In genomic region chr8:87656484-87657230, GRCm38 (mm10) we compare ENCODE assay signal across 7 mouse cellular contexts.
DNase-seq lines count a peak whose midpoint lies in the region; ATAC-seq lines count a peak whose summit lies in the region.

No protein-coding gene starts in this region.

- DNase-seq in adrenal gland, postnatal 10 days, result peak; percentile 88
- peak; percentile 68 for DNase-seq in cerebellum, adult 9-11 months
- peak; percentile 78 to 89 for DNase-seq in gastrocnemius, adult 8-10 months (ENCODE audit: low spot score in 2 of 2)
- peak; percentile 82 for DNase-seq in midbrain, embryonic 14.5 days

- H3K4me1 ChIP-seq in hindbrain, embryonic 15.5 days (replicated peaks), result peaks cover 43% of the 10 kb centered on the region
- H3K4me1 ChIP-seq in limb, embryonic 13.5 days, result peaks cover 34% of the 10 kb centered on the region
- H3K4me1 ChIP-seq in midbrain, embryonic 14.5 days (ENCODE audit: control insufficient read depth, insufficient read depth, low read length), result peaks cover 29% of the 10 kb centered on the region
- H3K4me1 ChIP-seq in stomach, embryonic 14.5 days (ENCODE audit: control insufficient read depth, insufficient read depth, low read length), result peaks cover 12% of the 10 kb centered on the region

- H3K4me3 ChIP-seq in hindbrain, embryonic 15.5 days, result peak overlapping the region; percentile 40
- H3K4me3 ChIP-seq in limb, embryonic 13.5 days, result peak overlapping the region; percentile 47
- peak overlapping the region; percentile 28 for H3K4me3 ChIP-seq in midbrain, embryonic 14.5 days (replicated peaks; ENCODE audit: low read depth, low read length)
- H3K4me3 ChIP-seq in stomach, embryonic 14.5 days (ENCODE audit: low read depth, low read length), result peak overlapping the region; percentile 31

- ATAC-seq in hindbrain, embryonic 15.5 days (ENCODE audit: low FRiP score, low read depth), result peak; percentile 77
- ATAC-seq in limb, embryonic 13.5 days (ENCODE audit: low FRiP score, low read depth), result peak; percentile 83
- peak; percentile 82 for ATAC-seq in midbrain, embryonic 14.5 days (ENCODE audit: low FRiP score, low TSS enrichment)
- ATAC-seq in stomach, embryonic 14.5 days (ENCODE audit: insufficient number of reproducible peaks, insufficient read depth, low FRiP score, low read depth), result peak; percentile 93

- WGBS in hindbrain, embryonic 15.5 days, result 8% methylated on average over 35 of the region's 35 CpGs
- 13% methylated on average over 35 of the region's 35 CpGs for WGBS in limb, embryonic 13.5 days
- 12% methylated on average over 35 of the region's 35 CpGs for WGBS in midbrain, embryonic 14.5 days
- 7% methylated on average over 35 of the region's 35 CpGs for WGBS in stomach, embryonic 14.5 days

- peak overlapping the region; percentile 56 for H3K27ac ChIP-seq in hindbrain, embryonic 15.5 days (replicated peaks)
- H3K27ac ChIP-seq in limb, embryonic 13.5 days, result no peak overlapping the region
- peak overlapping the region; percentile 45; the same call in 1 of the 2 replicates for H3K27ac ChIP-seq in midbrain, embryonic 14.5 days (replicated peaks; ENCODE audit: low read depth, low read length)
- H3K27ac ChIP-seq in stomach, embryonic 14.5 days (ENCODE audit: low read length), result no peak overlapping the region

- no peaks in the 10 kb centered on the region for H3K36me3 ChIP-seq in hindbrain, embryonic 15.5 days
- no peaks in the 10 kb centered on the region for H3K36me3 ChIP-seq in limb, embryonic 13.5 days
- no peaks in the 10 kb centered on the region for H3K36me3 ChIP-seq in midbrain, embryonic 14.5 days (ENCODE audit: control insufficient read depth, insufficient read depth, low read length)
- no peaks in the 10 kb centered on the region for H3K36me3 ChIP-seq in stomach, embryonic 14.5 days (ENCODE audit: control insufficient read depth, insufficient read depth, low read length)

- peak overlapping the region; percentile 37 for H3K9ac ChIP-seq in hindbrain, embryonic 15.5 days
- H3K9ac ChIP-seq in limb, embryonic 13.5 days, result peak overlapping the region; percentile 48; the same call in 1 of the 2 replicates
- H3K9ac ChIP-seq in midbrain, embryonic 14.5 days (replicated peaks; ENCODE audit: low read length), result peak overlapping the region; percentile 34; the same call in 1 of the 2 replicates
- no peak overlapping the region for H3K9ac ChIP-seq in stomach, embryonic 14.5 days (replicated peaks; ENCODE audit: low read depth, low read length)

- H3K27me3 ChIP-seq in hindbrain, embryonic 15.5 days, result no peaks in the 10 kb centered on the region
- H3K27me3 ChIP-seq in limb, embryonic 13.5 days, result peaks cover 17% of the 10 kb centered on the region
- no peaks in the 10 kb centered on the region for H3K27me3 ChIP-seq in midbrain, embryonic 14.5 days (ENCODE audit: control insufficient read depth, insufficient read depth, low read length)
- H3K27me3 ChIP-seq in stomach, embryonic 14.5 days (ENCODE audit: control insufficient read depth, insufficient read depth, low read length), result 0 out of 2 replicates have a peak, but pooled peaks cover 7% of the 10 kb centered on the region

- no peaks in the 10 kb centered on the region for H3K9me3 ChIP-seq in hindbrain, embryonic 15.5 days
- no peaks in the 10 kb centered on the region for H3K9me3 ChIP-seq in limb, embryonic 13.5 days
- H3K9me3 ChIP-seq in midbrain, embryonic 14.5 days (ENCODE audit: control insufficient read depth, low read length), result no peaks in the 10 kb centered on the region
- no peaks in the 10 kb centered on the region for H3K9me3 ChIP-seq in stomach, embryonic 14.5 days (ENCODE audit: control insufficient read depth, low read depth, low read length)

- H3K4me2 ChIP-seq in hindbrain, embryonic 15.5 days, result peak overlapping the region; percentile 76
- peak overlapping the region; percentile 77 for H3K4me2 ChIP-seq in limb, embryonic 13.5 days (replicated peaks)
- H3K4me2 ChIP-seq in midbrain, embryonic 14.5 days (ENCODE audit: low read length), result peak overlapping the region; percentile 64
- peak overlapping the region; percentile 86 for H3K4me2 ChIP-seq in stomach, embryonic 14.5 days (replicated peaks; ENCODE audit: low read depth, low read length)

Comparison
In these comparisons a context has a peak if more than half of its experiments do, and no peak if none do; other contexts are left out.
1. H3K27ac ChIP-seq: peak in hindbrain, embryonic 15.5 days (single experiment) and midbrain, embryonic 14.5 days (single experiment); none in limb, embryonic 13.5 days (single experiment) and stomach, embryonic 14.5 days (single experiment).
2. Peak in every context shown above with its lines, with median percentiles within 50 percentile points of each other: DNase-seq, ATAC-seq, H3K4me2 ChIP-seq and H3K4me3 ChIP-seq.